In genomic region chr5:129542236-129542635, GRCm38 (mm10) we compare ENCODE assay signal across 17 mouse cellular contexts. TPM values are rescaled to one million over a fixed set of nuclear protein-coding genes. Genes with fewer than 3 reads are reported as not detected.
DNase-seq lines count a peak whose midpoint lies in the region; ATAC-seq and TF ChIP-seq lines count a peak whose summit lies in the region.
"Had no signal": no experiment of that assay in that cellular context is flagged by ENCODE, and none has a peak within 500 bp of the region (broad histone marks: within the 10 kb centered on the region; RNA-seq: fewer than 3 reads in every experiment).

No protein-coding gene starts in this region.

- DNase-seq in hindbrain, postnatal 0 days (ENCODE audit: low spot score) = peak; percentile 12
- no peak for DNase-seq in hindbrain, embryonic 11.5 days (ENCODE audit: low spot score)
- DNase-seq in testis, postnatal 14 days (ENCODE audit: low spot score) = no peak
- no peak for DNase-seq in right cerebral cortex, postnatal 25 days
- DNase-seq in gastrocnemius, adult 18-20 months (ENCODE audit: low spot score) = no peak
- DNase-seq: cerebellum, adult 18-20 months; kidney, adult 9 months; layer of hippocampus, adult 9-11 months; thymus, postnatal 36 days had no signal

- peak; percentile 62 for TF ChIP-seq CTCF in hindbrain, postnatal 0 days (IDR thresholded peaks at IDR 0.05; ENCODE audit: low read depth)
- peak; percentile 18; the same call in 1 of the 2 replicates for TF ChIP-seq CTCF in testis, adult 2 months (IDR thresholded peaks at IDR 0.05; ENCODE audit: control insufficient read depth, insufficient read depth, insufficient replicate concordance, low read depth, low read length)

- no peak overlapping the region for H3K4me2 ChIP-seq in hindbrain, postnatal 0 days (ENCODE audit: low read depth, low read length)
- no peak overlapping the region for H3K4me2 ChIP-seq in hindbrain, embryonic 11.5 days (replicated peaks; ENCODE audit: low read depth, low read length)
- H3K4me2 ChIP-seq: hindbrain, embryonic 14.5 days; limb, embryonic 13.5 days; midbrain, embryonic 12.5 days; neural tube, embryonic 15.5 days had no signal

- no peak overlapping the region for H3K4me3 ChIP-seq in hindbrain, postnatal 0 days (ENCODE audit: low read length)
- no peak overlapping the region for H3K4me3 ChIP-seq in hindbrain, embryonic 11.5 days (ENCODE audit: low read depth, low read length)
- H3K4me3 ChIP-seq in testis, adult 2 months (ENCODE audit: control insufficient read depth, low read depth, low read length) = no peak overlapping the region
- H3K4me3 ChIP-seq: embryonic facial prominence, embryonic 10.5 days; heart, embryonic 10.5 days; limb, embryonic 13.5 days; midbrain, embryonic 12.5 days; neural tube, embryonic 15.5 days had no signal

- H3K9me3 ChIP-seq in hindbrain, postnatal 0 days (ENCODE audit: low read length) = no peaks in the 10 kb centered on the region
- no peaks in the 10 kb centered on the region for H3K9me3 ChIP-seq in hindbrain, embryonic 11.5 days (ENCODE audit: control insufficient read depth, low read length)
- H3K9me3 ChIP-seq: embryonic facial prominence, embryonic 10.5 days; heart, embryonic 10.5 days; limb, embryonic 13.5 days; midbrain, embryonic 12.5 days; neural tube, embryonic 15.5 days had no signal

- 84% methylated on average over 3 of the region's 3 CpGs for WGBS in hindbrain, postnatal 0 days
- WGBS in hindbrain, embryonic 11.5 days = 88% methylated on average over 3 of the region's 3 CpGs

- ATAC-seq in hindbrain, postnatal 0 days = no peak
- no peak for ATAC-seq in hindbrain, embryonic 11.5 days (ENCODE audit: low FRiP score)
- ATAC-seq in common myeloid progenitor, adult 5-6 weeks (replicated peaks; ENCODE audit: low read depth, poor library complexity, severe bottlenecking) = peak; percentile 69; the same call in 1 of the 2 replicates

- H3K36me3 ChIP-seq in hindbrain, postnatal 0 days (ENCODE audit: insufficient read depth, low read length) = peaks cover 58% of the 10 kb centered on the region
- H3K36me3 ChIP-seq in hindbrain, embryonic 11.5 days (ENCODE audit: control insufficient read depth, insufficient read depth, low read length) = 0 out of 2 replicates have a peak, but pooled peaks cover 7% of the 10 kb centered on the region
- peaks cover 1% of the 10 kb centered on the region; the same call in 1 of the 2 replicates for H3K36me3 ChIP-seq in testis, adult 2 months (ENCODE audit: control insufficient read depth, insufficient read depth, low read length)

- no peaks in the 10 kb centered on the region for H3K27me3 ChIP-seq in hindbrain, postnatal 0 days (ENCODE audit: insufficient read depth, low read length)
- no peaks in the 10 kb centered on the region for H3K27me3 ChIP-seq in hindbrain, embryonic 11.5 days (ENCODE audit: control insufficient read depth, insufficient read depth, low read length)
- H3K27me3 ChIP-seq in testis, adult 2 months (ENCODE audit: control insufficient read depth, insufficient read depth, low read length) = no peaks in the 10 kb centered on the region
- H3K27me3 ChIP-seq: limb, embryonic 13.5 days; midbrain, embryonic 12.5 days; neural tube, embryonic 15.5 days had no signal

- H3K4me1 ChIP-seq in hindbrain, postnatal 0 days (ENCODE audit: insufficient read depth, low read length) = no peaks in the 10 kb centered on the region
- H3K4me1 ChIP-seq in hindbrain, embryonic 11.5 days (replicated peaks; ENCODE audit: control insufficient read depth, insufficient read depth, low read length) = no peaks in the 10 kb centered on the region
- H3K4me1 ChIP-seq in testis, adult 2 months (ENCODE audit: control insufficient read depth, insufficient read depth, low read length) = no peaks in the 10 kb centered on the region
- H3K4me1 ChIP-seq: embryonic facial prominence, embryonic 10.5 days; limb, embryonic 13.5 days; midbrain, embryonic 12.5 days; neural tube, embryonic 15.5 days had no signal

- TF ChIP-seq POLR2A in testis, adult 2 months (IDR thresholded peaks at IDR 0.05; ENCODE audit: control insufficient read depth, low read depth, low read length) = no peak

- no peak overlapping the region for H3K27ac ChIP-seq in hindbrain, postnatal 0 days
- no peak overlapping the region for H3K27ac ChIP-seq in hindbrain, embryonic 11.5 days (ENCODE audit: low read depth, low read length)
- no peak overlapping the region for H3K27ac ChIP-seq in testis, adult 2 months (ENCODE audit: control insufficient read depth, insufficient read depth, low read depth, low read length)
- H3K27ac ChIP-seq: embryonic facial prominence, embryonic 10.5 days; heart, embryonic 10.5 days; hindbrain, embryonic 14.5 days; limb, embryonic 13.5 days; midbrain, embryonic 12.5 days; neural tube, embryonic 15.5 days had no signal

- H3K9ac ChIP-seq in hindbrain, postnatal 0 days (replicated peaks; ENCODE audit: low read length) = no peak overlapping the region
- no peak overlapping the region for H3K9ac ChIP-seq in hindbrain, embryonic 11.5 days (ENCODE audit: low read depth, low read length)
- H3K9ac ChIP-seq: hindbrain, embryonic 14.5 days; limb, embryonic 13.5 days; midbrain, embryonic 12.5 days; neural tube, embryonic 15.5 days had no signal

RNA-seq across cellular contexts. Expression of gene Sfswap, which starts 41.2 kb away (rescaled TPM):
- 90.7 and 97.3 TPM in 2 replicates for total RNA-seq in hindbrain, postnatal 0 days (2014; rRNA removed)
- polyA plus RNA-seq in hindbrain, postnatal 0 days (2015; fragmentation: Nextera tagmentation; extraction: Ambion mirVana) = 44.3 and 48.9 TPM in 2 replicates
- polyA plus RNA-seq in hindbrain, embryonic 11.5 days (2014; fragmentation: Nextera tagmentation; extraction: Ambion mirVana) = 46.1 and 59.0 TPM in 2 replicates
- 34.1 and 37.5 TPM in 2 replicates for polyA plus RNA-seq in testis, adult 2 months (2012; rRNA removed)
- total RNA-seq in common myeloid progenitor, adult 5-6 weeks (2017) = 43.5 and 70.6 TPM in 2 replicates
- 10 to 100 TPM; 22.2 to 22.4 TPM for total RNA-seq in gastrocnemius, adult 18-20 months (2021)

RNA-seq across cellular contexts. Expression of gene Mmp17, which starts 41.7 kb away (rescaled TPM):
- 24.0 and 26.5 TPM in 2 replicates for total RNA-seq in hindbrain, postnatal 0 days (2014; rRNA removed)
- 7.4 and 8.0 TPM in 2 replicates for polyA plus RNA-seq in hindbrain, postnatal 0 days (2015; fragmentation: Nextera tagmentation; extraction: Ambion mirVana)
- 2.7 and 2.9 TPM in 2 replicates for polyA plus RNA-seq in hindbrain, embryonic 11.5 days (2014; fragmentation: Nextera tagmentation; extraction: Ambion mirVana)
- 0.93 and 1.2 TPM in 2 replicates for polyA plus RNA-seq in testis, adult 2 months (2012; rRNA removed)
- 0.05 TPM in 1 of 2 replicates, not detected in the other for total RNA-seq in common myeloid progenitor, adult 5-6 weeks (2017)
- total RNA-seq in gastrocnemius, adult 18-20 months (2021) = under 1 TPM; 0.11 to 0.14 TPM

Comparison
In these comparisons a context has a peak if more than half of its experiments do, and no peak if none do; other contexts are left out.
1. RNA of gene Mmp17, which starts 41.7 kb away (total RNA-seq): 24.0 to 26.5 TPM in hindbrain, postnatal 0 days; 0.11 to 0.14 TPM in gastrocnemius, adult 18-20 months and 0.05 TPM in common myeloid progenitor, adult 5-6 weeks; every median in the first group is over 10 times any median in the second.